Mouse (Mus musculus) MEL (cell line): Measurements from ENCODE around the gene Dscam. TPM values are rescaled to one million over a fixed set of nuclear protein-coding genes. Genes with fewer than 3 reads are reported as not detected.

Experiments
- DNase-seq: peaks from one replicate; pipeline ENCODE4 v3.0.0; 2011; ENCODE audit warnings: low read depth, low spot score
- H3K27ac ChIP-seq: 2 replicates; pipeline ENCODE4 v1.5.1; 2012; ENCODE audit warnings: low read depth, mild to moderate bottlenecking, control low read depth, low read length, moderate library complexity; ENCODE audit not compliant: control insufficient read depth
- H3K27me3 ChIP-seq, 2 experiments: fragments of 150-350 bp in 1 of 2; sonication (generic) in 1 of 2; 2 replicates each; pipeline ENCODE4 v1.6.1; 2012; ENCODE audit warnings: low read length in 2 of 2, mild to moderate bottlenecking in 2 of 2, improper control_type of control experiment in 1 of 2, moderate library complexity in 1 of 2; ENCODE audit not compliant: insufficient read depth in 2 of 2, control insufficient read depth in 1 of 2
- H3K36me3 ChIP-seq, 2 experiments: 2 replicates each; pipeline ENCODE4 v1.6.1; 2012 to 2014; ENCODE audit warnings: low read length in 2 of 2, improper control_type of control experiment in 1 of 2, inconsistent platforms in 1 of 2, mild to moderate bottlenecking in 1 of 2; ENCODE audit not compliant: insufficient read depth in 2 of 2, control insufficient read depth in 1 of 2
- H3K4me1 ChIP-seq, 2 experiments: fragments of 150-350 bp in 1 of 2; sonication (generic) in 1 of 2; 2 replicates each; pipeline ENCODE4 v1.6.1; 2012; ENCODE audit warnings: low read length in 2 of 2, improper control_type of control experiment in 1 of 2, mild to moderate bottlenecking in 1 of 2; ENCODE audit not compliant: insufficient read depth in 2 of 2, control insufficient read depth in 1 of 2
- H3K4me3 ChIP-seq, 2 experiments: fragments of 150-350 bp in 1 of 2; sonication (generic) in 1 of 2; 2 replicates each; pipeline ENCODE4 v1.5.1; 2012; ENCODE audit warnings: low read depth in 2 of 2, low read length in 2 of 2, mild to moderate bottlenecking in 2 of 2, moderate library complexity in 2 of 2, control low read depth in 1 of 2, improper control_type of control experiment in 1 of 2; ENCODE audit not compliant: control insufficient read depth in 1 of 2, insufficient read depth in 1 of 2
- H3K79me2 ChIP-seq: 2 replicates; pipeline ENCODE4 v1.6.1; 2012; ENCODE audit warnings: mild to moderate bottlenecking, low read length, moderate library complexity; ENCODE audit not compliant: control insufficient read depth, poor library complexity, insufficient read depth
- H3K9ac ChIP-seq: 2 replicates; pipeline ENCODE4 v1.6.1; 2012; ENCODE audit warnings: low read depth, mild to moderate bottlenecking, control low read depth, low read length, moderate library complexity; ENCODE audit not compliant: control insufficient read depth, poor library complexity, severe bottlenecking
- H3K9me3 ChIP-seq: fragments of 150-350 bp; sonication (generic); replicated peaks from 2 replicates; pipeline ENCODE4 v1.6.1; 2012; ENCODE audit warnings: mild to moderate bottlenecking, low read length, improper control_type of control experiment, moderate library complexity; ENCODE audit not compliant: insufficient read depth
- CTCF ChIP-seq, 3 experiments: IDR thresholded peaks in 2 of 3; conservative IDR thresholded peaks in 1 of 3; 2 replicates each; pipeline ENCODE4 v1.5.1; 2011 to 2012; ENCODE audit warnings: low read length in 3 of 3, low read depth in 2 of 3, mild to moderate bottlenecking in 2 of 3, improper control_type of control experiment in 1 of 3, inconsistent platforms in 1 of 3, mixed read lengths in 1 of 3, moderate library complexity in 1 of 3; ENCODE audit not compliant: control insufficient read depth in 1 of 3, insufficient read depth in 1 of 3, poor library complexity in 1 of 3, severe bottlenecking in 1 of 3
- E2F4 ChIP-seq: IDR thresholded peaks from 2 replicates; pipeline ENCODE4 v1.6.1; 2011; ENCODE audit warnings: low read depth, low read length, improper control_type of control experiment, borderline replicate concordance
- ELF1 ChIP-seq: IDR thresholded peaks from 2 replicates; pipeline ENCODE4 v1.6.1; 2014; ENCODE audit warnings: low read depth, mild to moderate bottlenecking, inconsistent platforms, low read length, improper control_type of control experiment, moderate library complexity
- EP300 ChIP-seq, 2 experiments: IDR thresholded peaks; 2 replicates each; pipeline ENCODE4 v1.6.1; 2011; ENCODE audit warnings: improper control_type of control experiment in 2 of 2, low read length in 2 of 2, low read depth in 1 of 2, mild to moderate bottlenecking in 1 of 2
- ETS1 ChIP-seq: IDR thresholded peaks from 2 replicates; pipeline ENCODE4 v1.6.1; 2012; ENCODE audit warnings: low read depth, mild to moderate bottlenecking, inconsistent platforms, low read length, improper control_type of control experiment, moderate library complexity
- GATA1 ChIP-seq: IDR thresholded peaks from 2 replicates; pipeline ENCODE4 v1.6.1; 2011; ENCODE audit warnings: low read depth, low read length, improper control_type of control experiment
- HCFC1 ChIP-seq: IDR thresholded peaks from 2 replicates; pipeline ENCODE4 v1.6.1; 2012; ENCODE audit warnings: low read depth, mild to moderate bottlenecking, inconsistent platforms, low read length, improper control_type of control experiment, moderate library complexity
- KAT2A ChIP-seq: conservative IDR thresholded peaks from 2 replicates; pipeline ENCODE4 v1.6.1; 2012; ENCODE audit warnings: low read depth, low read length, improper control_type of control experiment, inconsistent platforms
- MXI1 ChIP-seq: IDR thresholded peaks from 2 replicates; pipeline ENCODE4 v1.6.1; 2011; ENCODE audit warnings: mild to moderate bottlenecking, low read depth, low read length, improper control_type of control experiment
- NELFE ChIP-seq: IDR thresholded peaks from 2 replicates; pipeline ENCODE4 v1.6.1; 2011; ENCODE audit warnings: low read depth, low read length, improper control_type of control experiment
- NRF1 ChIP-seq: IDR thresholded peaks from 2 replicates; pipeline ENCODE4 v1.6.1; 2014; ENCODE audit warnings: low read depth, mild to moderate bottlenecking, inconsistent platforms, low read length, improper control_type of control experiment, moderate library complexity; ENCODE audit not compliant: poor library complexity, insufficient read depth, severe bottlenecking
- POLR2AphosphoS2 ChIP-seq: IDR thresholded peaks from 2 replicates; pipeline ENCODE4 v1.6.1; 2011; ENCODE audit warnings: low read length, improper control_type of control experiment
- POLR2AphosphoS5 ChIP-seq: IDR thresholded peaks from 2 replicates; pipeline ENCODE4 v1.6.1; 2012; ENCODE audit warnings: low read depth, borderline replicate concordance, mild to moderate bottlenecking, inconsistent platforms, low read length, moderate library complexity, mixed read lengths
- RAD21 ChIP-seq: IDR thresholded peaks from 2 replicates; pipeline ENCODE4 v1.6.1; 2011; ENCODE audit warnings: mild to moderate bottlenecking, low read depth, low read length, improper control_type of control experiment
- RCOR1 ChIP-seq: IDR thresholded peaks from 2 replicates; pipeline ENCODE4 v1.6.1; 2012; ENCODE audit warnings: low read depth, mild to moderate bottlenecking, inconsistent platforms, low read length, improper control_type of control experiment
- SIN3A ChIP-seq: IDR thresholded peaks from 2 replicates; pipeline ENCODE4 v1.6.1; 2012; ENCODE audit warnings: low read length, improper control_type of control experiment, inconsistent platforms
- TAL1 ChIP-seq: IDR thresholded peaks from 2 replicates; pipeline ENCODE4 v1.6.1; 2012; ENCODE audit warnings: mild to moderate bottlenecking, inconsistent platforms, low read length, moderate library complexity, mixed read lengths
- TBP ChIP-seq: IDR thresholded peaks from 2 replicates; pipeline ENCODE4 v1.8.0; 2011; ENCODE audit warnings: low read depth, low read length, improper control_type of control experiment
- UBTF ChIP-seq: IDR thresholded peaks from 2 replicates; pipeline ENCODE4 v1.6.1; 2012; ENCODE audit warnings: low read depth, mild to moderate bottlenecking, inconsistent platforms, low read length, improper control_type of control experiment, moderate library complexity, borderline replicate concordance; ENCODE audit not compliant: insufficient read depth
- USF2 ChIP-seq, 2 experiments: IDR thresholded peaks; 2 replicates each; pipeline ENCODE4 v1.6.1; 2011 to 2012; ENCODE audit warnings: improper control_type of control experiment in 2 of 2, low read length in 2 of 2, borderline replicate concordance in 1 of 2, inconsistent platforms in 1 of 2, low read depth in 1 of 2, mild to moderate bottlenecking in 1 of 2; ENCODE audit not compliant: insufficient read depth in 1 of 2
- ZC3H11A ChIP-seq: IDR thresholded peaks from 2 replicates; pipeline ENCODE4 v1.6.1; 2012; ENCODE audit warnings: low read depth, mild to moderate bottlenecking, inconsistent platforms, low read length, improper control_type of control experiment
- ZMIZ1 ChIP-seq: IDR thresholded peaks from 2 replicates; pipeline ENCODE4 v1.6.1; 2012; ENCODE audit warnings: low read depth, mild to moderate bottlenecking, inconsistent platforms, low read length, improper control_type of control experiment, moderate library complexity
- polyA plus RNA-seq, 2 experiments: library from polyadenylated mRNA; stranded (reverse) in 1 of 2; unstranded in 1 of 2; fragments of >175 nt in 1 of 2; fragments of >200 nt in 1 of 2; gene quantifications; 2 replicates each; pipeline versions ENCODE4 v1.2.1 to v1.2.4; 2012; ENCODE audit warnings: low replicate concordance in 2 of 2, low read depth in 1 of 2; ENCODE audit not compliant: insufficient read length in 2 of 2, insufficient read depth in 1 of 2, missing spikeins in 1 of 2
- total RNA-seq: library from RNA; depleted of rRNA; stranded (reverse); fragments of 300-350 nt; gene quantifications from 2 replicates; pipeline ENCODE4 v1.2.3, GENCODE M21; 2012

Gene Dscam
- total and polyA plus RNA-seq, 3 experiments: not detected

DNA sequence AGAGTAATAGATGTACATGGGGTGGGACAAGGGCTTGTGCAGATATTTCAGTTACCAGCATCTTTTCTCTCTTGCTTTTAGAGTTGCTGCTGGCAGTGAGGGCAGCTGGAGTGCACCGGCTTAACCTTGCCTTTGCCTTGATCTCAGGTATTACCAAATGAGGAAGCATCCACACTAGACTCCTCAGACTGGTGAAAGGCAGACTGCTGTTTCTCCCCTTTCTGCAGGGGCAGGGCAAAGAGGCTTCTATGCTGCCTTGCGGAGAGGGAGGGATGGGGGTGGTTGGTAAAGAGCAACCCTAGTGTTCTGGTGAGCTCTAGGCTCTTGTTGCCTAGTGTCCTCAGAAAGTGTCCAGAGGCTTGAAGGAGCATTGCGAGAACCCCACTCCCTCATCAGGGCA, 412.2 kb downstream of the Dscam start:
- H3K9me3 ChIP-seq: no peaks in the 10 kb centered on the region
- H3K4me1 ChIP-seq: no peaks in the 10 kb centered on the region
- TF ChIP-seq E2F4 (no peak), TAL1 (no peak), ETS1 (no peak), RAD21 (no peak), SIN3A (no peak), EP300 (IDR thresholded peaks at IDR 0.05; ENCODE audit: low read depth in 1 of 2, low read length in 2 of 2) (no peak), USF2 (IDR thresholded peaks at IDR 0.05; ENCODE audit: borderline replicate concordance in 1 of 2, insufficient read depth in 1 of 2, low read depth in 1 of 2, low read length in 2 of 2) (no peak), ELF1 (no peak), NRF1 (no peak), CTCF (IDR thresholded peaks at IDR 0.05 in 2 of 3, conservative IDR thresholded peaks at IDR 0.05 in 1 of 3; ENCODE audit: control insufficient read depth in 1 of 3, insufficient read depth in 1 of 3, low read depth in 2 of 3, low read length in 3 of 3, poor library complexity in 1 of 3, severe bottlenecking in 1 of 3) (no peak), GATA1 (no peak), HCFC1 (no peak), TBP (no peak), KAT2A (no peak), RCOR1 (no peak), ZC3H11A (no peak), MXI1 (no peak), POLR2AphosphoS2 (no peak), POLR2AphosphoS5 (no peak), NELFE (no peak)
- H3K9ac ChIP-seq: no peak overlapping the region
- H3K79me2 ChIP-seq: no peaks in the 10 kb centered on the region
- no peaks in the 10 kb centered on the region for H3K36me3 ChIP-seq
- no peaks in the 10 kb centered on the region for H3K27me3 ChIP-seq
- no peak for DNase-seq
- no peak overlapping the region for H3K27ac ChIP-seq
- H3K4me3 ChIP-seq: no peak overlapping the region

DNA sequence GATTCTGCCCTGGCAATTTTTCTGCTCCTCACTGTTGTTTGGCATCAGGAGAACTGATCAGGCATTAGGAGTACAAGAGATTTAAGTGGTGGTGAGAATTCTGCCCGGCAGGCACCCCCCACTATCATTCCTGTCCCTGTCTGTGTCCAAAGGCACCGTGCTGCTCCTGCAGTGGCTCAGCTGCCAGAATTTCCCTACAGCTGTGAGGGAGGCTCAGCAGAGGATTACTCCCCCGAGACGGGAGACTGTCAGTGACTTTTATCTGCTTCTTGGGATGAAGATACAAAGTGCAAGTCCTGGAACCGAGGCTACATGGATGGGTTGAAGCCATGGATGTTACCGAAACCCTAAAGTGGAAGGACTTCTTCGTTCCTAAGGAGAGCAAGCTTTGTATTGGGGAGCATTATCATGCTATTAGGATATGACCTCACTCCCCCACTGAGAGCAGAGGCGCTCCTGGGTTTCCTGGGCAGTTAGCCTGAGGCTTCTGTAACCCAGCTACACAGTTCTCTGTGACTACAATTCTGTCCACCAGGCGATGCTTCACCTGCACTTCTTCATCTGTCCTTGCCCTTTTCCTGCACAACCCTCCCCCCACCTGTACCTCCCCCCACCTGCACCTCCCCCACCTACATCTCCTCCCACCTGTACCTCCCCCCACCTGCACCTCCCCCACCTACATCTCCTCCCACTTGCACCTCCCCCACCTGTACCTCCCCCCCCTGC, 412.8 kb downstream of the Dscam start:
- TF ChIP-seq NRF1 (no peak), ZC3H11A (no peak), ZMIZ1 (no peak), MXI1 (no peak), UBTF (no peak), POLR2AphosphoS2 (no peak)
- Histone ChIP-seq H3K4me3 (no peak overlapping the region), H3K79me2 (no peaks in the 10 kb centered on the region), H3K36me3 (no peaks in the 10 kb centered on the region), H3K27me3 (no peaks in the 10 kb centered on the region), H3K9ac (no peak overlapping the region), H3K27ac (no peak overlapping the region), H3K4me1 (no peaks in the 10 kb centered on the region), H3K9me3 (no peaks in the 10 kb centered on the region)
- no peak for DNase-seq
